Mouse (Mus musculus): ENCODE data around the gene Eif3i. TPM values are rescaled to one million over a fixed set of nuclear protein-coding genes. Genes with fewer than 3 reads are reported as not detected.

Eif3i gene
- total RNA-seq, 2 experiments from 2014 or later = 135 to 141 TPM

GRCm38 (mm10) chr4:129621283-129621841, 20.9 kb upstream of the Eif3i start:
- peak; percentile 24 for DNase-seq

GRCm38 (mm10) chr4:129620419-129621282, 20.2 kb upstream of the Eif3i start:
- DNase-seq = no peak
- intact Hi-C loops (cut with DNase I; ENCODE audit: low total_unique reads) = no loop called here

More at GRCm38 (mm10) chr4:129621283-129621841, 20.9 kb upstream of the Eif3i start:
- intact Hi-C loops (cut with DNase I; ENCODE audit: low total_unique reads) = no loop called here

GRCm38 (mm10) chr4:129618786-129619691, 18.6 kb upstream of the Eif3i start, which contains the start of gene Iqcc:
Gene Iqcc (minus strand): TSS chr4:129619099.
- DNase-seq = peak; percentile 97
- intact Hi-C loops (cut with DNase I; ENCODE audit: low total_unique reads) = loop anchor here (10.0 kb wide), 1 partner anchor 74 kb away; the partner anchor contains the start of gene Hdac1

GRCm38 (mm10) chr4:129618031-129618430, 17.6 kb upstream of the Eif3i start:
- intact Hi-C loops (cut with DNase I; ENCODE audit: low total_unique reads) = loop anchor here (10.0 kb wide), 1 partner anchor 73 kb away; the partner anchor contains the start of gene Hdac1

GRCm38 (mm10) chr4:129617121-129617641, 16.7 kb upstream of the Eif3i start:
- intact Hi-C loops (cut with DNase I; ENCODE audit: low total_unique reads) = loop anchor here (10.0 kb wide), 1 partner anchor 72 kb away; the partner anchor contains the start of gene Hdac1
- no peak for DNase-seq

More at GRCm38 (mm10) chr4:129618031-129618430, 17.6 kb upstream of the Eif3i start:
- DNase-seq = no peak

GRCm38 (mm10) chr4:129616631-129617030, 16.2 kb upstream of the Eif3i start:
- intact Hi-C loops (cut with DNase I; ENCODE audit: low total_unique reads) = loop anchor here (10.0 kb wide), 1 partner anchor 72 kb away; the partner anchor contains the start of gene Hdac1

GRCm38 (mm10) chr4:129615801-129616290, 15.4 kb upstream of the Eif3i start:
- intact Hi-C loops (cut with DNase I; ENCODE audit: low total_unique reads) = loop anchor here (10.0 kb wide), 1 partner anchor 71 kb away; the partner anchor contains the start of gene Hdac1
- DNase-seq = no peak

More at GRCm38 (mm10) chr4:129616631-129617030, 16.2 kb upstream of the Eif3i start:
- DNase-seq = no peak

GRCm38 (mm10) chr4:129614093-129614492, 13.6 kb upstream of the Eif3i start, which contains the start of gene Dcdc2b:
Gene Dcdc2b (minus strand): TSS chr4:129614257.
- intact Hi-C loops (cut with DNase I; ENCODE audit: low total_unique reads) = loop anchor here (10.0 kb wide), 1 partner anchor 69 kb away; the partner anchor contains the start of gene Hdac1
- DNase-seq = no peak

GRCm38 (mm10) chr4:129610472-129610871, 10.0 kb upstream of the Eif3i start:
- intact Hi-C loops (cut with DNase I; ENCODE audit: low total_unique reads) = loop anchor here (10.0 kb wide), 1 partner anchor 66 kb away; the partner anchor contains the start of gene Hdac1
- no peak for DNase-seq

GRCm38 (mm10) chr4:129610026-129610425, 9.6 kb upstream of the Eif3i start:
- no peak for DNase-seq
- intact Hi-C loops (cut with DNase I; ENCODE audit: low total_unique reads) = loop anchor here (10.0 kb wide), 1 partner anchor 65 kb away; the partner anchor contains the start of gene Hdac1

GRCm38 (mm10) chr4:129609139-129609631, 8.7 kb upstream of the Eif3i start:
- DNase-seq = no peak
- intact Hi-C loops (cut with DNase I; ENCODE audit: low total_unique reads) = no loop called here

- intact Hi-C loops (cut with DNase I; ENCODE audit: low total_unique reads) = no loop called here
- peak; percentile 82 for DNase-seq
These were observed 8.1 kb upstream of the Eif3i start for GRCm38 (mm10) chr4:129608426-129609025.

- intact Hi-C loops (cut with DNase I; ENCODE audit: low total_unique reads) = no loop called here
- DNase-seq = no peak
These were observed 11.6 kb downstream of the Eif3i start for GRCm38 (mm10) chr4:129588865-129589264.

- DNase-seq = no peak
- intact Hi-C loops (cut with DNase I; ENCODE audit: low total_unique reads) = no loop called here
These were observed 13.5 kb downstream of the Eif3i start for GRCm38 (mm10) chr4:129586943-129587342.

GRCm38 (mm10) chr4:129585773-129586172, 14.7 kb downstream of the Eif3i start:
- intact Hi-C loops (cut with DNase I; ENCODE audit: low total_unique reads) = no loop called here

GRCm38 (mm10) chr4:129584884-129585608, 15.4 kb downstream of the Eif3i start:
- intact Hi-C loops (cut with DNase I; ENCODE audit: low total_unique reads) = no loop called here
- DNase-seq = peak; percentile 82

More at GRCm38 (mm10) chr4:129585773-129586172, 14.7 kb downstream of the Eif3i start:
- DNase-seq = no peak

GRCm38 (mm10) chr4:129584370-129584769, 16.1 kb downstream of the Eif3i start:
- no peak for DNase-seq
- intact Hi-C loops (cut with DNase I; ENCODE audit: low total_unique reads) = no loop called here
